Mouse (Mus musculus) ovary, postnatal 36 days (tissue): Measurements from ENCODE around the gene G6pc3.

ENCODE experiments used
- DNase-seq: peaks from one replicate; pipeline ENCODE4 v3.0.0; 2022; ENCODE audit warnings: low spot score, mixed read lengths

The G6pc3 gene

DNA sequence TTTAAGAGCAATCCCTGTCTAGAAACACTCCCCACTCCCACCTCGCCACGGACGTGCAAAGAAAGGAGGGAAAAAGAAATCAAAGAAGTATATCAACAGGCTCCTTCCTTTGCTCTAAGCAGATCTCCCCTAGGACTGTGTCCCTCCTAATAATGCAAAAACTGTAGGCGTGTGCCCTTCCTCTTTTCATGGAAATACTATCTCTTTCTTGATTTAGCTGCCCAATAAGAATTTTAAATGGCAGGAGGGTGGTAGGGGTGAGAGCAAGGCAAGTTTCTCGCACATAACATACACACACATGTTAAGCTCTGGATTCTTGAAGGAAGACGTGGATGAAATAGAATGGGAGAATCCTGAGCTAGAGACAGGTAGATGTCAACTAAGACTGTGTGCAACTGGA lies 440 bp upstream of the G6pc3 start:
- DNase-seq, result no peak

DNA sequence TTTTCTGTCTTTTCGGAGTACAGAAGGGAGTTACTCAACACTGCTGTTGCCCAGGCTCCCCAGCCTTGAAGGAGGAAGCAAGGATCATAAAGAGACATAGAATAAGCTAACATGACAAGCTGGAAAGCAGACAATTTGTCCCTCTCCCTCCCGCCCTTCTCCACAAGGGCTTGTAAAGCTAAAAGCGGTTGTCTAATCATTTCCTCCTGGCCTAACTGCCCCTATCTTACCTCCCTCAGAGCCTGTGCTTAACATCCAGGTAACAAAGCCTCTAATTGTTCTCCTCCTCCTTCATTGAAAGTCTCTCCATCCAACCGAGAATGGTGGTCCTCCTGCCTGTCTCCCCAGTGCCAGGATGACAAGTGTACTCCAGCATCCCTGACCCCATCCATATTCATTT lies 1.4 kb downstream of the G6pc3 start:
- DNase-seq, result no peak

- DNase-seq, result no peak
Measured at GRCm38 (mm10) chr11:102193657-102194440, 4.4 kb downstream of the G6pc3 start.

- no peak for DNase-seq
Measured at GRCm38 (mm10) chr11:102196018-102196797, 6.8 kb downstream of the G6pc3 start.

GRCm38 (mm10) chr11:102198245-102198644 lies 8.8 kb downstream of the G6pc3 start:
- no peak for DNase-seq

DNA sequence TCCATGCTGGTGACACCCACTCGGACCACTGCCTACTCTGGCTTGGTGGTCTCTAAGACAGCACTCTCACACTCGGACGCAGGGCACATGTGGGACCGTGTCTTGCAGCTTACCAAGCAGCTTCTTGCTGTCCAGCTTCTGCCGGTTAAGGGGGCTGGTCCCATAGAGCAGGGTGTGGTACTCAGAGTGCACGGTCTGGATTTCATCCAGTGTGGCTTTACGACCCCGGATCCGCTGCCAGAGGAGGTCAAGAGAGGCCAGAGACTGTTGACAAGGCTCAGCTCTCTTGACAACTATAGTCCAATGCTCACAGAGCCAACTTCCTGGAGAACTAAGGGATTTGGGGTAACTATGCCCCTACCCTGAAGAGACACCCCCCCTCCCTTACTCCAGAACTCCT lies 10.4 kb downstream of the G6pc3 start:
- no peak for DNase-seq

GRCm38 (mm10) chr11:102201408-102201821 lies 12.0 kb downstream of the G6pc3 start:
- no peak for DNase-seq

DNA sequence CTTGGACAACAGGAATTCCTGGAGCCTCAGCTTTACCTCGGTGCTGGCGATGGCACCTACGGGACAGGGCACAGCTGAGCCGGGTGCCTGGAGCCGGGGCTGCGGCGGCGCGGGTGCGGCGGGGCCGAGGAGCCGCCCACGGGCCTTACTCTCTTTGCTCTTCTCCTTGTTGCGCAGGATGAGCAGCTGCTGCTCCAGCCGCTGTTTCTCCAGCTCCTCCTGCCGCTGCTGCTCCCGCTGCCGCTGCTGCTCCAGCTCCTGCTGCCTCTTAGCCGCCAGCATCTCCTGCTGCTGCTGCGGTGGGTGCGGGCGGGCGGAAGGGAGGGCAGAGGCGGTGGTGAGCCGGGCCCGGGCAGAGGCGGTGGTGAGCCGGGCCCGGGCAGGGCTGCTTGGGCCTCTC lies 17.1 kb downstream of the G6pc3 start:
- DNase-seq, result no peak

GRCm38 (mm10) chr11:102207825-102208777 lies 18.7 kb downstream of the G6pc3 start:
- DNase-seq, result no peak

DNA sequence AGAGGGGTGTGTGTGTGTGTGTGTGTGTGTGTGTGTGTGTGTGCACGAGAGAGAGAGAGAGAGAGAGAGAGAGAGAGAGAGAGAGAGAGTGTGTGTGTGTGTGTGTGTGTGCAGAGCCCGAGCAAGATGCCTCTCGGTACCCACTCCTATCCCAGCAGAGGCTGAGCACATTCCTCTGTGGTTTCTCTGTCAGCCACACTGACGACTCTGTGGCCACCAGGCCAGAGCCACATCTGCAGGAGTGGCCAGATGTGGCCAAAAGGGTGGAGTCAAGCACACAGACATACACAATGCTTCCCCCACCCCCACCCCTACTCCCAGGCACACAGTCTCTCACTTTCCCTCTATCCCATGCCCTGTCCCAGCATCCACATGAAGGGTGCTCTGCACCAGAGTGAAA lies 19.4 kb downstream of the G6pc3 start:
- no peak for DNase-seq

DNA sequence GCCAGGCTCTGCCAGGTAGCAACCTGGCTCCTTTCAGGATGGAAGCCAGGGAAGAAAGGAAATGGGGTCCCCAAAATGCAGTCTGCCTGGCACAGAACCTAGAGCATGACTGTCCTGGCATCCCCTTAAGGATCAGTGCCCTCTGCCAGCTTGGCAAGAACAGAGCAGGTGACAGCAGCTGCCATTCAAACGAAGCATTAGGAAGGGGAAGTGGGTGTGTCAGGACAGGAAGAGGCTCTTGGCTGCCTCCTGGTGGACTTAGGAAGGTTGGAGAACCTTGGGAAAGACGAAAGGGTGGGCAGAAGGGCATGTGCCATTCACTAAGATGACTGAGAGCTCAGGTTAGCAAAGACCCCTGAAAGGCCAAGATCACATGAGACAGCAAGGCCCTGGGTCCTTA lies 20.3 kb downstream of the G6pc3 start:
- DNase-seq, result no peak

- DNase-seq, result no peak
Measured at GRCm38 (mm10) chr11:102210185-102210584, 20.8 kb downstream of the G6pc3 start.

GRCm38 (mm10) chr11:102211011-102211410 lies 21.6 kb downstream of the G6pc3 start:
- DNase-seq, result no peak

DNA sequence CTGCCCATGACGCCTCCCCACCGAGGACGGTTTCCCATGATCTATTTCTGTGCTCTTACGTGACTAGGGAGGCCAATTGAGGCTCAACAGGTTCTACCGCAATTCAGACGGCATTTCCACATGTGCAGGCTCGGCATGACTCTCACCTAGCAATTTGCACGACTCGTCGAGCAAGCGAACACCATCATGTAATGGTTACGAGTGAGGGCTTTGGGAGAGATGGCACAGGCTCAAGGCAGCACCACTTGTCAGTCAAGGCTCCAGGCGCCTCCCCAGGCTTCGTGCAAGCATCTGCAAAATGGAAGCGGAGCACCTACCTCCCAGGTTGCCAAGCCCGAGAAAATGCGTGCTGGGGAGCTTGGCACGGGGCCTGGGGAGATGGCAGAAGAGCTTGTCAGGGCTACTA lies 22.5 kb downstream of the G6pc3 start:
- no peak for DNase-seq

DNA sequence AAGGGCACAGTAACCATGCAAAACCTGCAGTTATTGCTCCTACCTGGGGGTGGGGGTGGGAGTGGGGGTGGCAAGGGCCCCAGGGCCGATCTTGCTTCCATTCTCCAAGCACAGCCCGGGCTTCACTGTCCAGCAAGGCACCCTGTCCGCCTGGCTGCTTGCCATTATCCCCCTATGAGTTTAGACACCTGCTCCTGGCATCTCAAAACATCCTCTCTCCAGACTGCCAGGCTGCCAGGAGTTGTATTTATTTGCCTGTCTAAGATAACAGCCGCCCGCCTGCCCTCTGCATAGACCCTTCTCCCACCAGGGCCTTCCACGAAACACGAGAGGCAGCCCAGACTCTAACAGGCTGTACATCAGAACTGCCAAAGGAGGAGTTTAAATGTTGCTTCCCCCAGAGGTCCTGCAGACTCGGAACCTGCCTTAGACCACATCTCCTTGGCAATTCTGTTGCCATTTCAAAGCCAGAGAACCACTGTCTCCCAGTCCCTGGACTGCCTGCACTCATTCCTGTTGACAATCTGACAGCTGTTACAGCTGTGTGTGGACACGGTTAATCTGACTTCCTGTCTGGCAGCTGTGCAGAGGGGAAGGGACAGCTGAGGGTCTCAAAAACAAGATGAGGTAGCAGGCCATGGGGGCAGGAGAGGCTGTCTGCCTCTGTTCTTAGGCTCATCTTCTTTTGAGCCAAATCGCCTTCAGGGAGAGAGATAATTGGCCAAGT lies 25.2 kb downstream of the G6pc3 start:
- DNase-seq, result no peak

- DNase-seq, result no peak
Measured at GRCm38 (mm10) chr11:102215511-102215910, 26.1 kb downstream of the G6pc3 start.

- peak; percentile 49 for DNase-seq
Measured at GRCm38 (mm10) chr11:102216056-102216885, 26.9 kb downstream of the G6pc3 start.

GRCm38 (mm10) chr11:102216886-102217240 lies 27.4 kb downstream of the G6pc3 start:
- DNase-seq, result no peak

- DNase-seq, result no peak
Measured at GRCm38 (mm10) chr11:102217396-102217795, 28.0 kb downstream of the G6pc3 start.

DNA sequence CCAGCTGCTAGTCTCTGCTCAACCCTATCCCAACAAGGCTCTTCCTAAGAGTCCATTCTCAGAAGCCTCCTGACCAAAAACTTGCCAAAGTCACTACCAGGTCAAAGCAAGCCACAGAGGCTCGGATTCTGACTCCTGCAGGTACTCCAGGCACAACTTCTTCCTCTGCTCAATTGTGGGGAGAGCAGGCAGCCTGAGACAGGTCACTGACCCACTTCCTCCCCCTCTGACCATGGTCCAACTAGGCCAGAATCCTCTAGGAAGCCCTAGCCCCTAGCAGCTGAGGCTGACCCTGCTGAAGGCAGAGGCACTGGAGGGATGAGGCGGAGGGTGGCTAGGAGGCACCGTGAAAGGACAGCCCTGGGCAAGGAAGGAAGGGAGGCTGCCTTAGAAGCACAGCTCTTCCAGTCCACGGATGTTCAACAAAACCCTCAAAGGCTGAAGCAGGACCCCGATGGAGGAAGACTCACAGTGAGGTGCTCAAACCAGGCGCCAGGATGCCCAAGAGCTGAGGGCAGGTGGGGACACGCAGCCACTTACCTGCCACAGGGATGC lies 28.5 kb downstream of the G6pc3 start:
- DNase-seq, result no peak
